Mouse (Mus musculus): ENCODE results near the gene Acox2. TPM values are rescaled to one million over a fixed set of nuclear protein-coding genes. Genes with fewer than 3 reads are reported as not detected.

Gene Acox2
- total RNA-seq, 2 experiments from 2014 or later: 0.37 TPM; not detected in 1

Other genes starting within 250 kb of the Acox2 start
- 10 to 100 TPM; 27.0 to 29.2 TPM for gene Rpp14, start 179.0 kb downstream of the Acox2 start, total RNA-seq (2021)
- 10 to 100 TPM; 25.4 to 25.6 TPM for gene Pxk, start 161.1 kb downstream of the Acox2 start, total RNA-seq (2021)
- gene Pdhb, start 86.3 kb downstream of the Acox2 start, total RNA-seq (2021): 100 to 1,000 TPM; 184 to 202 TPM
- 10 to 100 TPM; 61.0 to 64.5 TPM for gene Kctd6, start 45.2 kb downstream of the Acox2 start, total RNA-seq (2021)
- 100 to 1,000 TPM; 284 to 286 TPM for gene Fam107a, start 58.7 kb upstream of the Acox2 start, total RNA-seq (2021)
- not detected for gene Oit1, start 119.4 kb upstream of the Acox2 start, total RNA-seq (2021)

Measured in layer of hippocampus, postnatal 25 days (tissue).